Mouse (Mus musculus) leukemia stem cell, adult 10-12 weeks (primary cell): ENCODE measurements around the gene Gm31571. TPM values are rescaled to one million over a fixed set of nuclear protein-coding genes. Genes with fewer than 3 reads are reported as not detected.

ENCODE experiments used
- polyA plus RNA-seq: library from polyadenylated mRNA; stranded (reverse); fragments of >175 nt; gene quantifications from 2 replicates; pipeline ENCODE4 v1.2.3, GENCODE M21; 2012; ENCODE audit warnings: low replicate concordance

Gm31571 gene
- polyA plus RNA-seq, result not detected in 2 replicates

DNA sequence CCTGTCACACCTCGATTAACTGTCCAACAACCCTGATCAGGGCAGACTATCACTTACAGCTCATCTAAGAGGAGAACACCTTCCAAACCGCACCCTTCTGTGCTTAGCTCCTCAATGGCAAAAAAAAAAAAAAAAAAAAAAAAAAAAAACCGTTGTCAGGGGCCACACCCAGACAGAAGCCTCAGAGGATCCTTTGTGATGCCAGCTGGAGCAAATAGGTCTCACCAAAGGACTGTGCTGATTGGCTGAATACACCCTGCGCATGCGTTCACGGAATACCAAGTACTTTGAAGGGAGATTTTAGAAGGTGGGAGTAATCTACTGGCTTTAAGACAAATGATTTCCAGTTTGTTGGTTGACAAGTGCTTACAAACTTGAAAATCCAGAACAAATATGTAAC, at the start of gene Gm31571:
Gene Gm31571, minus strand, starts transcription at position 101 of the 400 bp plus-strand sequence.

